Mouse (Mus musculus): Measurements from ENCODE around the gene Ralgapa2. TPM values are rescaled to one million over a fixed set of nuclear protein-coding genes. Genes with fewer than 3 reads are reported as not detected.
A peak's percentile ranks its signal among the peaks of the same experiment; 100 is the strongest.

The Ralgapa2 gene
- polyA plus RNA-seq, 1 experiment from 2014 or later = 9.9 TPM

GRCm38 (mm10) chr2:146525483-146525882, 13.3 kb upstream of the Ralgapa2 start:
- Histone ChIP-seq H3K9ac (replicated peaks) (no peak overlapping the region), H3K27ac (replicated peaks) (no peak overlapping the region), H3K36me3 (no peaks in the 10 kb centered on the region), H3K4me2 (no peak overlapping the region), H3K27me3 (replicated peaks) (no peaks in the 10 kb centered on the region), H3K9me3 (replicated peaks) (no peaks in the 10 kb centered on the region), H3K4me1 (no peaks in the 10 kb centered on the region), H3K4me3 (replicated peaks) (no peak overlapping the region)
- ATAC-seq (ENCODE audit: low FRiP score) = no peak
- 57% methylated on average over 2 of the region's 2 CpGs for WGBS

GRCm38 (mm10) chr2:146524685-146525415, 12.7 kb upstream of the Ralgapa2 start:
- no peak for ATAC-seq (ENCODE audit: low FRiP score)
- Histone ChIP-seq H3K36me3 (no peaks in the 10 kb centered on the region), H3K4me1 (no peaks in the 10 kb centered on the region), H3K4me3 (replicated peaks) (no peak overlapping the region), H3K9ac (replicated peaks) (no peak overlapping the region), H3K27me3 (replicated peaks) (no peaks in the 10 kb centered on the region), H3K9me3 (replicated peaks) (no peaks in the 10 kb centered on the region), H3K27ac (replicated peaks) (no peak overlapping the region), H3K4me2 (no peak overlapping the region)
- 78% methylated on average over 4 of the region's 4 CpGs for WGBS

GRCm38 (mm10) chr2:146516894-146517293, 4.8 kb upstream of the Ralgapa2 start:
- peaks cover 3% of the 10 kb centered on the region for H3K4me1 ChIP-seq
- H3K9me3 ChIP-seq (replicated peaks) = no peaks in the 10 kb centered on the region
- H3K36me3 ChIP-seq = no peaks in the 10 kb centered on the region
- H3K27me3 ChIP-seq (replicated peaks) = no peaks in the 10 kb centered on the region
- no peak overlapping the region for H3K9ac ChIP-seq (replicated peaks)
- WGBS = 87% methylated on average over 2 of the region's 2 CpGs
- H3K4me2 ChIP-seq = no peak overlapping the region
- no peak overlapping the region for H3K4me3 ChIP-seq (replicated peaks)
- no peak for ATAC-seq (ENCODE audit: low FRiP score)
- no peak overlapping the region for H3K27ac ChIP-seq (replicated peaks)

- Histone ChIP-seq H3K4me1 (peaks cover 11% of the 10 kb centered on the region), H3K9me3 (replicated peaks) (no peaks in the 10 kb centered on the region), H3K4me2 (no peak overlapping the region), H3K4me3 (replicated peaks) (no peak overlapping the region), H3K27ac (replicated peaks) (no peak overlapping the region), H3K9ac (replicated peaks) (no peak overlapping the region), H3K27me3 (replicated peaks) (no peaks in the 10 kb centered on the region), H3K36me3 (no peaks in the 10 kb centered on the region)
- no peak for ATAC-seq (ENCODE audit: low FRiP score)
- 81% methylated on average over 2 of the region's 2 CpGs for WGBS
Measured at GRCm38 (mm10) chr2:146515081-146515480, 2.9 kb upstream of the Ralgapa2 start.

GRCm38 (mm10) chr2:146512581-146512920, 407 bp upstream of the Ralgapa2 start:
- H3K4me3 ChIP-seq (replicated peaks) = peak overlapping the region; percentile 71
- H3K27ac ChIP-seq (replicated peaks) = no peak overlapping the region
- no peaks in the 10 kb centered on the region for H3K27me3 ChIP-seq (replicated peaks)
- no peak overlapping the region for H3K9ac ChIP-seq (replicated peaks)
- peak; percentile 0; the same call in 1 of the 2 replicates for ATAC-seq (ENCODE audit: low FRiP score)
- H3K4me2 ChIP-seq = peak overlapping the region; percentile 55
- H3K4me1 ChIP-seq = peaks cover 20% of the 10 kb centered on the region
- no peaks in the 10 kb centered on the region for H3K9me3 ChIP-seq (replicated peaks)
- no peaks in the 10 kb centered on the region for H3K36me3 ChIP-seq
- 82% methylated on average over 2 of the region's 2 CpGs for WGBS

- under 1% methylated on average over 22 of the region's 22 CpGs for WGBS
- H3K27ac ChIP-seq (replicated peaks) = peak overlapping the region; percentile 73
- H3K4me3 ChIP-seq (replicated peaks) = peak overlapping the region; percentile 71
- no peaks in the 10 kb centered on the region for H3K36me3 ChIP-seq
- H3K27me3 ChIP-seq (replicated peaks) = no peaks in the 10 kb centered on the region
- H3K4me1 ChIP-seq = peaks cover 20% of the 10 kb centered on the region
- peak; percentile 54 for ATAC-seq (ENCODE audit: low FRiP score)
- H3K9me3 ChIP-seq (replicated peaks) = no peaks in the 10 kb centered on the region
- peak overlapping the region; percentile 84 for H3K9ac ChIP-seq (replicated peaks)
- peak overlapping the region; percentile 77 for H3K4me2 ChIP-seq
Measured at GRCm38 (mm10) chr2:146511401-146511865, 711 bp downstream of the Ralgapa2 start.

- no peaks in the 10 kb centered on the region for H3K9me3 ChIP-seq (replicated peaks)
- H3K9ac ChIP-seq (replicated peaks) = peak overlapping the region; percentile 84
- 13% methylated on average over 1 of the region's 1 CpGs for WGBS
- no peak overlapping the region for H3K27ac ChIP-seq (replicated peaks)
- peaks cover 20% of the 10 kb centered on the region for H3K4me1 ChIP-seq
- H3K4me2 ChIP-seq = peak overlapping the region; percentile 77
- peak overlapping the region; percentile 71 for H3K4me3 ChIP-seq (replicated peaks)
- no peaks in the 10 kb centered on the region for H3K27me3 ChIP-seq (replicated peaks)
- no peaks in the 10 kb centered on the region for H3K36me3 ChIP-seq
- no peak for ATAC-seq (ENCODE audit: low FRiP score)
Measured at GRCm38 (mm10) chr2:146510780-146511179, 1.4 kb downstream of the Ralgapa2 start.

- Histone ChIP-seq H3K9me3 (replicated peaks) (no peaks in the 10 kb centered on the region), H3K36me3 (no peaks in the 10 kb centered on the region), H3K4me3 (replicated peaks) (no peak overlapping the region), H3K27me3 (replicated peaks) (no peaks in the 10 kb centered on the region), H3K4me1 (peaks cover 7% of the 10 kb centered on the region; the same call in 1 of the 2 replicates), H3K9ac (replicated peaks) (no peak overlapping the region), H3K4me2 (no peak overlapping the region), H3K27ac (replicated peaks) (no peak overlapping the region)
- 74% methylated on average over 9 of the region's 9 CpGs for WGBS
- ATAC-seq (ENCODE audit: low FRiP score) = no peak
Measured at GRCm38 (mm10) chr2:146502578-146503311, 9.4 kb downstream of the Ralgapa2 start.

- H3K4me1 ChIP-seq = peaks cover 7% of the 10 kb centered on the region; the same call in 1 of the 2 replicates
- no peak overlapping the region for H3K4me3 ChIP-seq (replicated peaks)
- no peak overlapping the region for H3K4me2 ChIP-seq
- no peak overlapping the region for H3K27ac ChIP-seq (replicated peaks)
- 90% methylated on average over 1 of the region's 1 CpGs for WGBS
- no peaks in the 10 kb centered on the region for H3K27me3 ChIP-seq (replicated peaks)
- H3K9me3 ChIP-seq (replicated peaks) = no peaks in the 10 kb centered on the region
- H3K36me3 ChIP-seq = no peaks in the 10 kb centered on the region
- H3K9ac ChIP-seq (replicated peaks) = no peak overlapping the region
- no peak for ATAC-seq (ENCODE audit: low FRiP score)
Measured at GRCm38 (mm10) chr2:146500067-146500466, 12.1 kb downstream of the Ralgapa2 start.

GRCm38 (mm10) chr2:146499111-146499510, 13.0 kb downstream of the Ralgapa2 start:
- Histone ChIP-seq H3K4me2 (no peak overlapping the region), H3K9me3 (replicated peaks) (no peaks in the 10 kb centered on the region), H3K36me3 (no peaks in the 10 kb centered on the region), H3K9ac (replicated peaks) (no peak overlapping the region), H3K27me3 (replicated peaks) (no peaks in the 10 kb centered on the region), H3K4me3 (replicated peaks) (no peak overlapping the region), H3K27ac (replicated peaks) (no peak overlapping the region), H3K4me1 (peaks cover 7% of the 10 kb centered on the region; the same call in 1 of the 2 replicates)
- ATAC-seq (ENCODE audit: low FRiP score) = no peak
- WGBS = 91% methylated on average over 1 of the region's 1 CpGs

- no peak overlapping the region for H3K9ac ChIP-seq (replicated peaks)
- H3K4me2 ChIP-seq = no peak overlapping the region
- no peak for ATAC-seq (ENCODE audit: low FRiP score)
- H3K9me3 ChIP-seq (replicated peaks) = no peaks in the 10 kb centered on the region
- H3K27ac ChIP-seq (replicated peaks) = no peak overlapping the region
- no peaks in the 10 kb centered on the region for H3K27me3 ChIP-seq (replicated peaks)
- H3K4me3 ChIP-seq (replicated peaks) = no peak overlapping the region
- no peaks in the 10 kb centered on the region for H3K36me3 ChIP-seq
- peaks cover 7% of the 10 kb centered on the region; the same call in 1 of the 2 replicates for H3K4me1 ChIP-seq
- WGBS = 93% methylated on average over 6 of the region's 6 CpGs
Measured at GRCm38 (mm10) chr2:146498298-146498697, 13.8 kb downstream of the Ralgapa2 start.

GRCm38 (mm10) chr2:146496995-146497394, 15.1 kb downstream of the Ralgapa2 start:
- WGBS = 17% methylated on average over 1 of the region's 1 CpGs

More at GRCm38 (mm10) chr2:146496995-146497394, 15.1 kb downstream of the Ralgapa2 start:
- no peak overlapping the region for H3K9ac ChIP-seq (replicated peaks)
- no peaks in the 10 kb centered on the region for H3K4me1 ChIP-seq
- H3K4me3 ChIP-seq (replicated peaks) = no peak overlapping the region
- H3K27ac ChIP-seq (replicated peaks) = no peak overlapping the region
- H3K36me3 ChIP-seq = no peaks in the 10 kb centered on the region
- H3K4me2 ChIP-seq = no peak overlapping the region
- ATAC-seq (ENCODE audit: low FRiP score) = no peak
- H3K27me3 ChIP-seq (replicated peaks) = no peaks in the 10 kb centered on the region
- no peaks in the 10 kb centered on the region for H3K9me3 ChIP-seq (replicated peaks)

All from neural tube, embryonic 15.5 days (tissue).